Comparison of ENCODE assay signal across 7 mouse cellular contexts in the genomic region with DNA sequence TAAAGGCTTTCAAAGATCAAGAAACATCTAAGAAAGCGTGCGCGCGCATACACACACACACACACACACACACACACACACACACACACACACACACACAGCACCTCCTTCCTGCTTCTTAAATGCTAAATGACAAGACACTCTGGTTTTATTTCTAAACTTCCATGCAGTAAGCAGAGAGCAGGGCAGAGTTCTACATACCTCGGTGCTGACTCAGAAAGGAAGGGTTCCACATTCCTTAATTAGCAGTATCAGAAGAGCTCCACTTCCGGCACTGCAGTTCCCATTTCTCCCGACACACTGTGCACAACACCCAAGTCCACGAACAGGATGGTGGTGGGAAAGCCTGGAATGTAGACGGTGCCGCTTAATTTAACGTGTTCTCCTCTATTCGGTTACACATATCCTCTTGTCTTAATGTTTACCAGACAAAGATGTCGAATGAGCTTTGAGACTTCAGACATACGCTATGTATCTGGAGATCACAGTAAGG. TPM values are rescaled to one million over a fixed set of nuclear protein-coding genes. Genes with fewer than 3 reads are reported as not detected.
DNase-seq lines count a peak whose midpoint lies in the region; ATAC-seq and TF ChIP-seq lines count a peak whose summit lies in the region.

Gene Zfp217 (minus strand): TSS at position 443 of the 493 bp plus-strand sequence.

- peak; percentile 8; the same call in 1 of the 2 replicates for ATAC-seq in G1E (ENCODE audit: extremely low read depth, insufficient number of reproducible peaks, low FRiP score, poor library complexity, severe bottlenecking)
- ATAC-seq in heart, embryonic 11.5 days (replicated peaks; ENCODE audit: insufficient number of reproducible peaks, low FRiP score, low TSS enrichment), result peak; percentile 63
- ATAC-seq in limb, embryonic 15.5 days (ENCODE audit: insufficient number of reproducible peaks, low FRiP score, low TSS enrichment, low read depth), result 0 out of 2 replicates have a peak, but pooled peaks have one; percentile 48

- TF ChIP-seq CTCF in G1E (IDR thresholded peaks at IDR 0.05; ENCODE audit: low read depth, low read length), result no peak

- H3K9ac ChIP-seq in heart, embryonic 11.5 days (ENCODE audit: low read depth, low read length), result no peak within 1 kb of the TSS; the same call in 1 of the 2 replicates
- no peak within 1 kb of the TSS for H3K9ac ChIP-seq in limb, embryonic 15.5 days

- H3K36me3 ChIP-seq in G1E (replicated peaks), result peaks cover 37% of the 10 kb centered on the region
- H3K36me3 ChIP-seq in heart, embryonic 11.5 days (ENCODE audit: control insufficient read depth, insufficient read depth, low read length), result no peaks in the 10 kb centered on the region
- H3K36me3 ChIP-seq in limb, embryonic 15.5 days, result no peaks in the 10 kb centered on the region

- H3K4me3 ChIP-seq in G1E (ENCODE audit: low read depth, low read length), result peak within 1 kb of the TSS; percentile 63
- no peak within 1 kb of the TSS for H3K4me3 ChIP-seq in heart, embryonic 11.5 days (ENCODE audit: low read depth, low read length)
- no peak within 1 kb of the TSS for H3K4me3 ChIP-seq in limb, embryonic 15.5 days

- peak within 1 kb of the TSS; percentile 65 for H3K27ac ChIP-seq in heart, embryonic 11.5 days (ENCODE audit: low read depth, low read length)
- 0 out of 2 replicates have a peak within 1 kb of the TSS, but pooled peaks have one; percentile 7 for H3K27ac ChIP-seq in limb, embryonic 15.5 days

- no peaks in the 10 kb centered on the region for H3K27me3 ChIP-seq in G1E (ENCODE audit: insufficient read depth, low read length)
- no peaks in the 10 kb centered on the region for H3K27me3 ChIP-seq in heart, embryonic 11.5 days (ENCODE audit: control insufficient read depth, insufficient read depth, low read length)
- no peaks in the 10 kb centered on the region for H3K27me3 ChIP-seq in limb, embryonic 15.5 days

- no peak for DNase-seq in G1E (ENCODE audit: low spot score)
- no peak for DNase-seq in adrenal gland, postnatal 10 days
- DNase-seq in skeletal muscle tissue, adult 2 months (ENCODE audit: low read depth, low spot score), result peak; percentile 58
- DNase-seq in ovary, adult 18-20 months (ENCODE audit: low spot score), result no peak
- DNase-seq in urinary bladder, postnatal 25 days (ENCODE audit: low spot score), result no peak

- 34% methylated on average over 14 of the region's 14 CpGs for WGBS in heart, embryonic 11.5 days (ENCODE audit: insufficient replicate concordance)
- 38% methylated on average over 14 of the region's 14 CpGs for WGBS in limb, embryonic 15.5 days

- no peaks in the 10 kb centered on the region for H3K9me3 ChIP-seq in G1E (replicated peaks)
- H3K9me3 ChIP-seq in heart, embryonic 11.5 days (replicated peaks; ENCODE audit: control insufficient read depth, low read length), result no peaks in the 10 kb centered on the region
- H3K9me3 ChIP-seq in limb, embryonic 15.5 days, result no peaks in the 10 kb centered on the region

- H3K4me1 ChIP-seq in G1E (ENCODE audit: insufficient read depth, low read depth, low read length), result peaks cover 66% of the 10 kb centered on the region
- H3K4me1 ChIP-seq in heart, embryonic 11.5 days (ENCODE audit: control insufficient read depth, insufficient read depth, low read length), result peaks cover 3% of the 10 kb centered on the region
- H3K4me1 ChIP-seq in limb, embryonic 15.5 days, result peaks cover 7% of the 10 kb centered on the region

- H3K4me2 ChIP-seq in heart, embryonic 11.5 days, result peak within 1 kb of the TSS; percentile 38
- H3K4me2 ChIP-seq in limb, embryonic 15.5 days, result no peak within 1 kb of the TSS

RNA-seq across cellular contexts. Expression of gene Zfp217, which starts in this region (rescaled TPM):
- 46.0 and 65.0 TPM in 2 replicates for total RNA-seq in G1E (2014; fragmentation: Nextera tagmentation)
- 46.1 and 46.2 TPM in 2 replicates for total RNA-seq in G1E (2017)
- polyA plus RNA-seq in G1E (2012), result 18.7 and 22.0 TPM in 2 replicates
- 10 to 100 TPM; 22.0 to 31.0 TPM for total RNA-seq in adrenal gland, postnatal 10 days (2021)
- polyA plus RNA-seq in heart, embryonic 11.5 days (2014; fragmentation: Nextera tagmentation; extraction: Ambion mirVana), result 2.9 and 3.7 TPM in 2 replicates
- 2.9 and 3.3 TPM in 2 replicates for polyA plus RNA-seq in limb, embryonic 15.5 days (2015; fragmentation: Nextera tagmentation; extraction: Ambion mirVana)

Comparison
In these comparisons a context has a peak if more than half of its experiments do, and no peak if none do; other contexts are left out.
1. ATAC-seq: peak in every context shown above with its lines; median percentile 63 in heart, embryonic 11.5 days; 48 in limb, embryonic 15.5 days; 8 in G1E.